Mouse (Mus musculus): ENCODE results near the gene Gimap1.

DNA sequence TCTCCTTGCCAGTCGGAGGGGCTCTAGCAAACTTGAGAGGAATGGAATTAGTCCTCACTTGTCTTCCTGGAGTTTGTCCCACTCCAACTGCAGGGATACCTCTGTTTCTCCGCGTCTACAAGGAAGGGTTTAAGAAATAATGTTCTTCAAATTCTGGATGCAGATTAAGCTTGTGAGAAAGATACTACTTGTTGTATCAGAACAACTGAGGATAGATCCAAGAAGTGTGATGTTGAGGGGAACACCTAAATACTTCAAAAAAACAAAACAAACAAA lies 864 bp downstream of the Gimap1 start:
- TF ChIP-seq CTCF (IDR thresholded peaks at IDR 0.05; ENCODE audit: low read depth, low read length) = no peak
- TF ChIP-seq POLR2A (IDR thresholded peaks at IDR 0.05; ENCODE audit: insufficient read depth, low read length) = no peak
